Mouse (Mus musculus) liver, embryonic 14.5 days (tissue): ENCODE results near the gene Tmem185b. TPM values are rescaled to one million over a fixed set of nuclear protein-coding genes. Genes with fewer than 3 reads are reported as not detected.
A peak's percentile ranks its signal among the peaks of the same experiment; 100 is the strongest.

Source experiments
- ATAC-seq: fragments of 200-750 bp; cut with Nextera tagmentation; 2 replicates; pipeline ENCODE4 v1.8.0; 2017; ENCODE audit warnings: moderate number of reproducible peaks, mild to moderate bottlenecking, moderate library complexity; ENCODE audit not compliant: insufficient read depth
- DNase-seq, 3 experiments: peaks; one replicate each; pipeline ENCODE4 v3.0.0-alpha.2; 2012 to 2013; ENCODE audit warnings: low read depth in 3 of 3, low spot score in 3 of 3
- H3K27ac ChIP-seq: fragments of 300-500 bp; sonication (generic); 2 replicates; pipeline ENCODE4 v1.5.1; 2014; ENCODE audit warnings: moderate library complexity, mild to moderate bottlenecking, control low read depth, inconsistent platforms
- H3K27me3 ChIP-seq: fragments of 300-500 bp; sonication (generic); 2 replicates; pipeline ENCODE4 v1.6.1; 2014; ENCODE audit warnings: mild to moderate bottlenecking, low read length, moderate library complexity; ENCODE audit not compliant: control insufficient read depth, insufficient read depth
- H3K36me3 ChIP-seq: fragments of 300-500 bp; sonication (generic); replicated peaks from 2 replicates; pipeline ENCODE4 v1.6.1; 2014; ENCODE audit warnings: low read depth; ENCODE audit not compliant: control insufficient read depth, insufficient read depth
- H3K4me1 ChIP-seq, 2 experiments: fragments of 200-500 bp in 1 of 2; fragments of 300-500 bp in 1 of 2; sonication (generic) in 1 of 2; replicated peaks; 2 replicates each; pipeline ENCODE4 v1.6.1; 2012 to 2014; ENCODE audit warnings: antibody characterized with exemption in 1 of 2, inconsistent platforms in 1 of 2, low read length in 1 of 2; ENCODE audit not compliant: control insufficient read depth in 2 of 2, insufficient read depth in 2 of 2
- H3K4me2 ChIP-seq: fragments of 300-500 bp; sonication (generic); 2 replicates; pipeline ENCODE4 v1.6.1; 2014; ENCODE audit warnings: low read depth, mild to moderate bottlenecking, control low read depth, moderate library complexity
- H3K4me3 ChIP-seq, 2 experiments: fragments of 200-500 bp in 1 of 2; fragments of 300-500 bp in 1 of 2; sonication (generic) in 1 of 2; 2 replicates each; pipeline ENCODE4 v1.5.1; 2012 to 2014; ENCODE audit warnings: low read depth in 2 of 2, low read length in 2 of 2, mild to moderate bottlenecking in 2 of 2, control low read depth in 1 of 2, inconsistent platforms in 1 of 2, moderate library complexity in 1 of 2; ENCODE audit not compliant: insufficient read depth in 1 of 2
- H3K9ac ChIP-seq: fragments of 300-500 bp; sonication (generic); replicated peaks from 2 replicates; pipeline ENCODE4 v1.6.1; 2014; ENCODE audit warnings: mild to moderate bottlenecking, control low read depth, moderate library complexity
- H3K9me3 ChIP-seq: fragments of 300-500 bp; sonication (generic); 2 replicates; pipeline ENCODE4 v1.6.1; 2016; ENCODE audit warnings: low read length, mixed read lengths; ENCODE audit not compliant: control insufficient read depth
- CTCF ChIP-seq: IDR thresholded peaks from 2 replicates; pipeline ENCODE4 v1.5.1; 2016; ENCODE audit warnings: antibody characterized with exemption, low read depth, control low read depth
- EP300 ChIP-seq: IDR thresholded peaks from 2 replicates; pipeline ENCODE4 v1.6.1; 2016; ENCODE audit warnings: antibody characterized with exemption, low read depth
- WGBS: fragments of 180-500 bp; shearing (Covaris S2); extraction: QIAGEN DNeasy Blood & Tissue Kit; methylation state at CpG from one replicate; pipeline ENCODE4 v1.1.7; 2014; ENCODE audit not compliant: insufficient replicate concordance; 5-methylcytosine and 5-hydroxymethylcytosine counted together
- polyA plus RNA-seq, 2 experiments: library from polyadenylated mRNA; depleted of rRNA in 1 of 2; stranded (reverse) in 1 of 2; unstranded in 1 of 2; fragments of >200 nt; fragmentation: Nextera tagmentation in 1 of 2; extraction: Ambion mirVana in 1 of 2; gene quantifications; 2 replicates each; pipeline versions ENCODE4 v1.2.1 to v1.2.3; 2012 to 2014

Gene Tmem185b
- polyA plus RNA-seq, 2 experiments, result 5.9 to 6.0 TPM

- TF ChIP-seq EP300 (no peak), CTCF (peak; percentile 52)
These were observed 43.1 kb upstream of the Tmem185b start for GRCm38 (mm10) chr1:119482891-119483290.

GRCm38 (mm10) chr1:119484457-119484856 lies 41.5 kb upstream of the Tmem185b start:
- DNase-seq, result no peak
- H3K4me1 ChIP-seq, result no peaks in the 10 kb centered on the region
- H3K4me2 ChIP-seq, result no peak overlapping the region
- H3K27ac ChIP-seq, result no peak overlapping the region
- H3K36me3 ChIP-seq, result no peaks in the 10 kb centered on the region
- H3K4me3 ChIP-seq, result no peak overlapping the region
- H3K9me3 ChIP-seq, result no peaks in the 10 kb centered on the region
- no peak for ATAC-seq
- no peak overlapping the region for H3K9ac ChIP-seq
- WGBS, result 75% methylated on average over 3 of the region's 3 CpGs
- H3K27me3 ChIP-seq, result no peaks in the 10 kb centered on the region
- TF ChIP-seq EP300, result no peak
- TF ChIP-seq CTCF, result peak; percentile 63

More at GRCm38 (mm10) chr1:119482891-119483290, 43.1 kb upstream of the Tmem185b start:
- Histone ChIP-seq H3K9ac (no peak overlapping the region), H3K36me3 (no peaks in the 10 kb centered on the region), H3K4me2 (no peak overlapping the region), H3K9me3 (no peaks in the 10 kb centered on the region), H3K27ac (no peak overlapping the region), H3K4me1 (no peaks in the 10 kb centered on the region), H3K4me3 (no peak overlapping the region), H3K27me3 (no peaks in the 10 kb centered on the region)
- no peak for DNase-seq
- WGBS, result 51% methylated on average over 3 of the region's 3 CpGs
- ATAC-seq, result no peak

- no peak for DNase-seq
- Histone ChIP-seq H3K4me3 (no peak overlapping the region), H3K36me3 (no peaks in the 10 kb centered on the region), H3K4me1 (no peaks in the 10 kb centered on the region), H3K9ac (no peak overlapping the region), H3K9me3 (no peaks in the 10 kb centered on the region), H3K27ac (no peak overlapping the region), H3K27me3 (no peaks in the 10 kb centered on the region), H3K4me2 (no peak overlapping the region)
- no peak for TF ChIP-seq CTCF
- no peak for TF ChIP-seq EP300
- WGBS, result 48% methylated on average over 2 of the region's 2 CpGs
- no peak for ATAC-seq
These were observed 40.1 kb upstream of the Tmem185b start for GRCm38 (mm10) chr1:119485825-119486224.

- DNase-seq, result no peak
- H3K4me1 ChIP-seq, result peaks cover 0 to 8% of the 10 kb centered on the region in 2 experiments; a peak in 2 of 4 replicates
- no peaks in the 10 kb centered on the region for H3K9me3 ChIP-seq
- no peaks in the 10 kb centered on the region for H3K36me3 ChIP-seq
- no peak overlapping the region for H3K4me2 ChIP-seq
- H3K9ac ChIP-seq, result no peak overlapping the region
- H3K4me3 ChIP-seq, result no peak overlapping the region
- H3K27me3 ChIP-seq, result no peaks in the 10 kb centered on the region
- TF ChIP-seq EP300, result no peak
- no peak for TF ChIP-seq CTCF
- 47% methylated on average over 10 of the region's 10 CpGs for WGBS
- ATAC-seq, result no peak
- H3K27ac ChIP-seq, result no peak overlapping the region
These were observed 37.9 kb upstream of the Tmem185b start for GRCm38 (mm10) chr1:119487917-119488590.

GRCm38 (mm10) chr1:119490765-119491164 lies 35.2 kb upstream of the Tmem185b start:
- 82% methylated on average over 7 of the region's 7 CpGs for WGBS
- Histone ChIP-seq H3K4me1 (peaks cover 0 to 8% of the 10 kb centered on the region in 2 experiments; a peak in 2 of 4 replicates), H3K9ac (no peak overlapping the region), H3K27ac (no peak overlapping the region), H3K36me3 (no peaks in the 10 kb centered on the region), H3K4me2 (no peak overlapping the region), H3K27me3 (no peaks in the 10 kb centered on the region), H3K9me3 (no peaks in the 10 kb centered on the region), H3K4me3 (no peak overlapping the region)
- ATAC-seq (no peak), DNase-seq (no peak)
- TF ChIP-seq EP300, result no peak
- no peak for TF ChIP-seq CTCF
